In genomic region chr5:73006784-73007581, GRCm38 (mm10) we compare ENCODE assay signal across 8 mouse cellular contexts. TPM values are rescaled to one million over a fixed set of nuclear protein-coding genes. Genes with fewer than 3 reads are reported as not detected.
DNase-seq lines count a peak whose midpoint lies in the region; ATAC-seq and TF ChIP-seq lines count a peak whose summit lies in the region.

TSS of gene Slc10a4 (plus strand) at chr5:73006883.

- ATAC-seq in heart, embryonic 16.5 days (replicated peaks; ENCODE audit: extremely low read depth, insufficient read depth, low FRiP score), result peak; percentile 72
- peak; percentile 40; the same call in 1 of the 2 replicates for ATAC-seq in limb, embryonic 13.5 days (ENCODE audit: low FRiP score, low read depth)
- ATAC-seq in midbrain, postnatal 0 days (ENCODE audit: low FRiP score), result peak; percentile 75

- no peaks in the 10 kb centered on the region for H3K9me3 ChIP-seq in heart, embryonic 16.5 days (replicated peaks; ENCODE audit: control insufficient read depth, low read length)
- no peaks in the 10 kb centered on the region for H3K9me3 ChIP-seq in limb, embryonic 13.5 days
- no peaks in the 10 kb centered on the region for H3K9me3 ChIP-seq in midbrain, postnatal 0 days (ENCODE audit: low read length)

- no peak within 1 kb of the TSS for H3K27ac ChIP-seq in heart, embryonic 16.5 days (ENCODE audit: low read length)
- H3K27ac ChIP-seq in limb, embryonic 13.5 days, result no peak within 1 kb of the TSS
- H3K27ac ChIP-seq in midbrain, postnatal 0 days (ENCODE audit: low read depth, low read length), result no peak within 1 kb of the TSS

- WGBS in lung, adult 2 months, result 7% methylated on average over 65 of the region's 65 CpGs
- 7% methylated on average over 64 of the region's 65 CpGs for WGBS in heart, embryonic 16.5 days
- WGBS in limb, embryonic 13.5 days, result 8% methylated on average over 65 of the region's 65 CpGs
- 8% methylated on average over 64 of the region's 65 CpGs for WGBS in midbrain, postnatal 0 days

- no peaks in the 10 kb centered on the region for H3K36me3 ChIP-seq in heart, embryonic 16.5 days (ENCODE audit: control insufficient read depth, insufficient read depth)
- no peaks in the 10 kb centered on the region for H3K36me3 ChIP-seq in limb, embryonic 13.5 days
- no peaks in the 10 kb centered on the region for H3K36me3 ChIP-seq in midbrain, postnatal 0 days (ENCODE audit: insufficient read depth, low read length)

- peak; percentile 15 for DNase-seq in lung, adult 2 months
- no peak for DNase-seq in lung, postnatal 25 days (ENCODE audit: low spot score)
- peak; percentile 69 for DNase-seq in brain, embryonic 14.5 days (ENCODE audit: low read depth)
- DNase-seq in midbrain, postnatal 0 days (ENCODE audit: low spot score), result no peak
- no peak for DNase-seq in yolk sac, embryonic 10.5 days (ENCODE audit: low spot score)
- no peak for DNase-seq in frontal cortex, postnatal 36 days (ENCODE audit: low spot score in 2 of 2)

- TF ChIP-seq CTCF in lung, adult 2 months (IDR thresholded peaks at IDR 0.05; ENCODE audit: insufficient read depth, low read length), result no peak
- no peak for TF ChIP-seq CTCF in brain, embryonic 14.5 days (IDR thresholded peaks at IDR 0.05; ENCODE audit: borderline replicate concordance, extremely low read depth, insufficient read depth, insufficient read length)
- no peak for TF ChIP-seq CTCF in midbrain, postnatal 0 days (IDR thresholded peaks at IDR 0.05)

- peaks cover 21% of the 10 kb centered on the region for H3K27me3 ChIP-seq in heart, embryonic 16.5 days (ENCODE audit: control insufficient read depth, insufficient read depth, low read length)
- H3K27me3 ChIP-seq in limb, embryonic 13.5 days, result peaks cover 55% of the 10 kb centered on the region
- H3K27me3 ChIP-seq in midbrain, postnatal 0 days (ENCODE audit: insufficient read depth, low read length), result no peaks in the 10 kb centered on the region

- H3K4me3 ChIP-seq in lung, adult 2 months (replicated peaks; ENCODE audit: extremely low read depth, low read depth, low read length), result no peak within 1 kb of the TSS
- peak within 1 kb of the TSS; percentile 52 for H3K4me3 ChIP-seq in heart, embryonic 16.5 days (ENCODE audit: low read length)
- H3K4me3 ChIP-seq in limb, embryonic 13.5 days, result peak within 1 kb of the TSS; percentile 45
- peak within 1 kb of the TSS; percentile 37 for H3K4me3 ChIP-seq in midbrain, postnatal 0 days (ENCODE audit: low read depth, low read length)

- H3K9ac ChIP-seq in heart, embryonic 16.5 days (ENCODE audit: low read length), result peak within 1 kb of the TSS; percentile 53; the same call in 1 of the 2 replicates
- peak within 1 kb of the TSS; percentile 63 for H3K9ac ChIP-seq in limb, embryonic 13.5 days
- peak within 1 kb of the TSS; percentile 36; the same call in 1 of the 2 replicates for H3K9ac ChIP-seq in midbrain, postnatal 0 days (replicated peaks; ENCODE audit: low read length, poor library complexity, severe bottlenecking)

- no peaks in the 10 kb centered on the region for H3K4me1 ChIP-seq in lung, adult 2 months (ENCODE audit: control insufficient read depth, insufficient read depth, low read length)
- no peaks in the 10 kb centered on the region; the same call in 1 of the 2 replicates for H3K4me1 ChIP-seq in heart, embryonic 16.5 days (ENCODE audit: control insufficient read depth, insufficient read depth, low read length)
- peaks cover 7% of the 10 kb centered on the region; the same call in 1 of the 2 replicates for H3K4me1 ChIP-seq in limb, embryonic 13.5 days
- no peaks in the 10 kb centered on the region for H3K4me1 ChIP-seq in midbrain, postnatal 0 days (ENCODE audit: insufficient read depth, low read length)

- TF ChIP-seq POLR2A in lung, adult 2 months (IDR thresholded peaks at IDR 0.05; ENCODE audit: borderline replicate concordance, extremely low read depth, low read depth, low read length), result no peak
- TF ChIP-seq POLR2A in brain, embryonic 14.5 days (IDR thresholded peaks at IDR 0.05; ENCODE audit: borderline replicate concordance, extremely low read depth, insufficient read depth, insufficient read length, poor library complexity, severe bottlenecking), result no peak

- peak within 1 kb of the TSS; percentile 72 for H3K4me2 ChIP-seq in heart, embryonic 16.5 days (ENCODE audit: low read depth, low read length)
- peak within 1 kb of the TSS; percentile 80 for H3K4me2 ChIP-seq in limb, embryonic 13.5 days (replicated peaks)
- peak within 1 kb of the TSS; percentile 54 for H3K4me2 ChIP-seq in midbrain, postnatal 0 days (ENCODE audit: low read depth, low read length, poor library complexity, severe bottlenecking)

RNA-seq across cellular contexts. Expression of gene Slc10a4, which starts in this region (rescaled TPM):
- polyA plus RNA-seq in lung, adult 2 months (2012; rRNA removed), result 0.12 and 0.17 TPM in 2 replicates
- polyA plus RNA-seq in brain, embryonic 14.5 days (2012; rRNA removed), result 20.7 and 23.6 TPM in 2 replicates
- 0.65 and 0.83 TPM in 2 replicates for polyA plus RNA-seq in heart, embryonic 16.5 days (2015; fragmentation: Nextera tagmentation; extraction: Ambion mirVana)
- 0.28 and 0.66 TPM in 2 replicates for polyA plus RNA-seq in limb, embryonic 13.5 days (2015; fragmentation: Nextera tagmentation; extraction: Ambion mirVana)
- total RNA-seq in midbrain, postnatal 0 days (2014; rRNA removed), result 17.0 and 19.9 TPM in 2 replicates
- 24.4 and 32.6 TPM in 2 replicates for polyA plus RNA-seq in midbrain, postnatal 0 days (2015; fragmentation: Nextera tagmentation; extraction: Ambion mirVana)

Comparison
In these comparisons a context has a peak if more than half of its experiments do, and no peak if none do; other contexts are left out.
1. RNA of gene Slc10a4 (polyA plus RNA-seq): 24.4 to 32.6 TPM in midbrain, postnatal 0 days and 20.7 to 23.6 TPM in brain, embryonic 14.5 days; 0.65 to 0.83 TPM in heart, embryonic 16.5 days, 0.28 to 0.66 TPM in limb, embryonic 13.5 days and 0.12 to 0.17 TPM in lung, adult 2 months; every median in the first group is over 10 times any median in the second.
2. Peak in DNase-seq in lung, adult 2 months; RNA of the gene not detected or under 1 TPM.
3. Peak in ATAC-seq, H3K4me3 ChIP-seq, H3K9ac ChIP-seq and H3K4me2 ChIP-seq in heart, embryonic 16.5 days; RNA of the gene not detected or under 1 TPM.
4. Peak in ATAC-seq, H3K4me3 ChIP-seq, H3K9ac ChIP-seq and H3K4me2 ChIP-seq in limb, embryonic 13.5 days; RNA of the gene not detected or under 1 TPM.
5. Peak in every context shown above with its lines, with median percentiles within 50 percentile points of each other: ATAC-seq, H3K4me2 ChIP-seq and H3K9ac ChIP-seq.